Mouse (Mus musculus) left cerebral cortex, adult 8-10 months (tissue): ENCODE data around the gene Parvg. TPM values are rescaled to one million over a fixed set of nuclear protein-coding genes. Genes with fewer than 3 reads are reported as not detected.
"Not testable (repeated sequence)": the region's sequence is repeated elsewhere in the genome, so short reads cannot be mapped to it uniquely, and the experiment has no call there.

Source experiments
- DNase-seq, 2 experiments: peaks; one replicate each; pipeline ENCODE4 v3.0.0; 2022; ENCODE audit warnings: low spot score in 2 of 2
- total RNA-seq, 4 experiments: library from RNA; stranded (reverse); gene quantifications; 2 replicates each; pipeline ENCODE4 v1.2.4; 2022

Gene Parvg
- total RNA-seq: 10 to 100 TPM in 2 of 4 experiments, 1 to 10 TPM in 2; 7.8 to 14.1 (median 10.4) TPM

DNA sequence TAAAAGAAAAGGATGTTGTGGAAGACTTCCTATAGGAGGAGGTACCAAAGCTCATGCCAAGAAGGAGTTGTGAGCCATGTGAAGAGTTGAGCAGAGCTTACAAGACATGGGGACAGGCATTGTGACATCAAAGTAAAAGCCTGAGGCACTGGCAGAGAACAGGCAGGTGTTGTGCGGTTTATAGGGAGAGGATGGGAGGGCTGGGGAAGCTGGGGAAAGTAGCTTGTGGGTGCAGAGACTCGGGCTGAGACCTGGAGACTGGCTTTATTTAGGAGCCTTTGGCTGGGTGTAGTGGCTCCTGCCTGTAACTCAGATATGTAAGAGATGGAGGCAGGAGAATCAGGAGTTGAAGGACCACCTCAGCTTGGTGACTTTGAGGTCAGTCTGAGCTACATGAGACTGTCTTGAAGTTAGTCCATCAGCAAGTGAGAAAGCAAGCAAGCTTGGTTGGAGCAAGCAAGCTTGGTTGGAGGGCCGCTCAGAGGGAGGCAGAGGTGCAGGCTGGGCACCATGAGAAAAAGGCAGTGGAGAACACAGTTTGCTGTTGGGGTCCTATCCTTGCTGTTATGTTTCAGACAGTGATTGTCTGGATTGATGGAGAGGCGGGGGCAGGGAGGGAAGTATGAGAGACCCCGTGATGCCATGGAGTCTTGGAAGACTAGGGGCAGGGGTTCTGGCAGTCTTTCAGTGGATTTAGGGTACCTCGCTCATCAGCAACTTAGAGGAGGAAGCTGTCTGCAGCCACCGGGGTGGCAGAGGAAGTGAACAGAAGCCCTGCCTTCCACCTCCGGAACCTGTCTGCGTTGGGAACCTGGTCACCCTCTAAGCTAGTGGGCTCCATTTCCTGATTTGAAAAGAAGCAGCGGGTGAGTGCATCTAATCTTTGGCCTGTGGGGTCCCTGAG is at the start of gene Parvg:
Parvg (plus strand) TSS at position 61 of the 904 bp plus-strand sequence.
- DNase-seq: no peak

GRCm38 (mm10) chr15:84276066-84276465 is 47.8 kb upstream of the Parvg start:
- DNase-seq: no peak

DNA sequence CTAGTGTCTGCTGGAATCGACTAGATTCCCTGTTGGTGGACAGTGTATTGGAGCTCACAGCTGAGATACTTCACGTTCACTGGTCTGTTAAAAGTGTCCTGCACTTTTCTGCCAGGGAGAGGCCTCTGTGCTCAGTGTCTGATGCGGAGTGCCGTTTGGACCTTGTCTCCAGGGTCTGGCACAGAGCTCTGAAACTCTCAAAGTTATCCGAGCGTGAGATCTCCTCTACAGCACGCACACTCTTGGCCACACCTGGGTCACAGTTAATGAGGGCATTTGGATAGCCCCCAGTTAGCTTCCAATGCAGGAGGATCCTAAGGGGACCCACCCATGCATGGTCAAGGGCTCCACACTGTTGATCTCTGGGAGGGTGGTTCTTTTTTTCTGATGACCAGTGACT is 45.7 kb upstream of the Parvg start:
- no peak for DNase-seq

GRCm38 (mm10) chr15:84278656-84279055 is 45.2 kb upstream of the Parvg start:
- DNase-seq: no peak

- no peak for DNase-seq
Measured at GRCm38 (mm10) chr15:84280309-84280708, 43.5 kb upstream of the Parvg start.

GRCm38 (mm10) chr15:84280712-84281347 is 43.0 kb upstream of the Parvg start:
- DNase-seq: no peak

- no peak for DNase-seq
Measured at GRCm38 (mm10) chr15:84282206-84283085, 41.4 kb upstream of the Parvg start.

DNA sequence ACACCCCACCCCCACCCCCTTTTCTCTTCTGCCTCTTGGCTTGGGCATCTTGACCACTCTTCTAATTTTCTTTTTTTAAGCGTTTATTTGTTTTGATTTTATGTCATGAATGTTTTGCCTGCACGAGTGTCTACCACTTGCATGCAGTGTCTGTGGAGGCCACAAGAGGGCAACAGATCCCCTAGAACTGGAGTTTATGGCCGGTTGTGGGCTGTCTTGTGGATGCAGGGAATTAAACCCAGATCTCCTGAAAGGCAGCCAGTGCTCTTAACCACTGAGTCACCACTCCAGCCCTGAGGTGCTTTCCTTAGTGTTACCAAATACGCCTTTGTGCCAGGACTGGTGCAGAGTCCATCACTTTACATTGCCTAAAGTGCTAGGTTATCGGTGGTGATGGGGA is 39.8 kb upstream of the Parvg start:
- no peak for DNase-seq

DNA sequence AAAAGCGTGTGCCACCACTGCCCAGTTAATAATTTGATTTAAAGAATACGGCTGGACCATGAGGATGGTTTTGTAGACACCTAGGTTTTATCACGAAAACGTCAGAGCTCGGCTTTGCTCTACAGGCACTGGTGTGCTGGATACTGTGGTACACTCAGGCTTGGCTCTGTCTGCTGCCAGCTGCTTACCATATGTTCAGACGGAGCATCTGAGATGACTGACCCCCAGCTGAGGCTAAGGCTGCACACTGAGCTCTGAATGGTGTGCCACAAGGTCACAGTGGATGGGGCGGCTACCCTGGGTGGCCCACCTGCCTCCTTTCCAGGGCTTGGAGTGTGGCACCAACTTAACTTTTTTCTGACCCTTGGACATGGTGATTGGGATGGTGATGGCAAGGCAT is 38.4 kb upstream of the Parvg start:
- DNase-seq: no peak

DNA sequence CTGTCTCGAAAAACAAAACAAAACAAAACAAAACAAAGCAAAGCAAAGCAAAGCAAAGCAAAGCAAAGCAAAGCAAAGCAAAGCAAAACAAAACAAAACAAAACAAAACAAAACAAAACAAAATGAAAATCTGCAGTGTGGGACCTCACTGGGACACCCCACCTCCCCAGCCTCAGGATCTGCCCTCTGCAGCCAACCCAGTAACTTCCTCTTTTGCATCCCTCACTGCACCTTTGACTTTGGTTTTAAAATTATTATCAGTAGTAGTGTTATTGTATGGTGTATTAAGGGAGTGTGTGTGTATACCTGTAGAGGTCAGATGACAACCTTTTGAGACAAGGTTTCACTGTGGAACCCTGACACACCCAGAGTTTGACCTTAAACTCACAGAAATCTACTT is 34.9 kb upstream of the Parvg start:
- not testable (repeated sequence) for DNase-seq

DNA sequence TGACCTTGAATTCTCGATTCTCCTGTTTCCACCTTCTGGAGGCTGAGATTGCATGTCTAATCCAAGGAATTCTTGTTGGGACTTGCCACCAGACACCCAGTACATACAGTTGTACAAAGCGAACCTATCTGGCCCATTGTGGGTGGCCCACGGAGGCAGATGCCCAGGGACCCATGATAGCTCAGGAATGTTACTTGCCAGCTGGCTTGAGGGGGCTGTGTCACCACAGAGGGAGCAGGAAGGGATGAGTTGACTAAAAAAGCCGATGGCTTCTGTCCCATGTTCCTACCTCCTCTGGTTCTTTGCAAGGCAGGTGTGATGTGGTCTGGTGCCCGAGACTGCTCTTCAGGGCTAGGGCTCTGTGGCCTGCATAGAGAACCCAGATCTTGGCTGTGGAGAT is 32.7 kb upstream of the Parvg start:
- no peak for DNase-seq

- DNase-seq: no peak
Measured at GRCm38 (mm10) chr15:84293590-84293989, 30.2 kb upstream of the Parvg start.

- no peak for DNase-seq
Measured at GRCm38 (mm10) chr15:84294391-84294790, 29.4 kb upstream of the Parvg start.

DNA sequence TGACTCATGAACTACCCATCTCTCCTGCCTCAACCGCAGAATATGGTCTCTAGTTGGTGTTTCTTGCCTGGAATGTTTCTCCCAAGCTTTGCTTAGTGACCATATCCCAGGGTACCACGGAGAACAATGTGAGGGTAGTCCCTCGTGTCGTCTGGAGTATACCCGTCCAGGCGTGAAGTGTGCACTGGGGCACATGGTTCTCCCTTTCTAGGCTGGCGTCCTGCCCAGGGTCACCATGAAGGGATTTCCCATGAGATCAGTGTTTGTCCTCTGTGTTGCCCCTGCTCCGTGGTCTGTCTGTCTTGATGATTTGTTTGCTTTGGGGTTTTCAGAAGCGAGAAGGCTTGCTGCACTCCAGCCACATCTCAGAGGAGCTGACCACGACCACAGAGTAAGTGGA is 28.6 kb upstream of the Parvg start:
- no peak for DNase-seq

DNA sequence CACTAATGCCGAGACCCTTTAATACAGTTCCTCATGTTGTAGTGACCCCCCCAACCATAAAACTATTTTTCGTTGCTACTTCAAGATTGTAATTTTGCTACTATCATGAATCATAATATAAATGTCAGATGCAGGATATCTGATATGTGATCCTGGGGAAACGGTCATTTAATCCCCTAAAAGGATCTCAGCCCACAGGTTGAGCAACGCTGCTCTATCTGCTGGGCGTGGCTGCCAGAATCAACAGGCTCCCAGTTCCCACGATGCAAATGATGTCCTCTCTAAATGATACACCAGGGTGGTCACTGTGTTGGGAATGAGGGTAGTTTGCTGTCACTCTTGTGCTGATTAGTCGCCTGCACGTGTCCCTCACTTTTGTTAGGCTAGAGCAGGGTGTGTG is 26.4 kb upstream of the Parvg start:
- DNase-seq: no peak

DNA sequence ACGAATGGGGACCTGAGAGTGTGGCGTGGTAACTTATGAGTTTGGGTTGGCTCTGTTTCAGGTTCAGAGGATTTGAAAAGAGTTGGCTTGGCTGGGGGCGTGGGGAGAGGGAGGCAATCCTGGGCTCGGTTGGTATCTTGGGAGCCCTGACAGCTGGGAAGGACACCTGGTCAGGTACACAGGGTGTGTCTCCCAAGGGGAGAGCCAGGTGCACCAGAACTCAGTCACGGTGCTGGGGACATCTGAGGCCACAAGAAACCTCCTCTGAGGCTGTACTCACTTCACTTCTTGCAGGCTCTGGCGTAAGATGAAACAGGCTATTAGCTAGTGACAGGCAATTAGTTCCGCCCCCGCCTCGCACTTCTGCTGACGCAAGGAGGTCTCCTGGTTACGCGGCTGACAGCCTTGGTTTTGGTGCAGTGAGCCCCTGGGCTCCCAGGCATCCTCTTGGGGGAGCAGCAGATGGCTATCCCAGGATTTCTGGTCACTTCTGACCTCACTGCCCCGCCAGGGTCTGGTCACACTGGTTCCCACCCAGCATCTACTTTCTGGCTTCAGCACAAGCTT is 24.9 kb upstream of the Parvg start:
- DNase-seq: peak in 1 of 2 experiments; percentile 28

DNA sequence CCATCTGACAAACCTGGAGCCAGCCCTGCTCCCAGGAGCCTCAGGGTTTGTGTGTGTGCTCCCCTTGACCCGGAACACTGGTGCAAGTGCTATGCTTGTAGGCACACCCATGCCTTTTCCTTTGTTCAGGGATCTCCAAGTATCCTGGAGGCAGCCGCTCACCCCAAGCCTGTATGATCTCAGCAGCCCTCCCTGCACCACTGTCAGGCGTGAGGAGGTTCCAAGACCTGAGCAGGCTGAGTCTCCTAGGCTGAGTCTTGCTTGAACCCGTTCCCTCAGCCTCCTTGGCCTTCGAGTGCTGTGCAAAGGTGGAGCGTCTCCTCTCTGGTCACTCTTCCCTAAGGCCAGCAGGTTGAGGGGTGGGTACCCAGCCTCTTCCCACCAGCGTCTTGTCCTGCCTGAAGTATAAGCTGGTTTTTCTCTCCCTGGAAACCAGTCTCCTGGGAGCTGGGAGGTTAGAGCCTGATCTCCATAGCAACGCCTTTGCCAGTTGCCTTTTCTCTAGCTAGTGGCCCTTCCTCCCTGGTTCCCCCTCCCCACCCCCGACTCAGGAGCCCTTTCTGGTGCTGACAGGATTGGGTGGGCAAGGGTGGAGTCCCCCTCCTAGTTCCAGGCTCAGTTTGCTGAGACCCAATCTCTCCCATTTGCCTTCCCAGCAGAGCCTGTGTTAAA is 24.0 kb upstream of the Parvg start:
- DNase-seq: no peak

DNA sequence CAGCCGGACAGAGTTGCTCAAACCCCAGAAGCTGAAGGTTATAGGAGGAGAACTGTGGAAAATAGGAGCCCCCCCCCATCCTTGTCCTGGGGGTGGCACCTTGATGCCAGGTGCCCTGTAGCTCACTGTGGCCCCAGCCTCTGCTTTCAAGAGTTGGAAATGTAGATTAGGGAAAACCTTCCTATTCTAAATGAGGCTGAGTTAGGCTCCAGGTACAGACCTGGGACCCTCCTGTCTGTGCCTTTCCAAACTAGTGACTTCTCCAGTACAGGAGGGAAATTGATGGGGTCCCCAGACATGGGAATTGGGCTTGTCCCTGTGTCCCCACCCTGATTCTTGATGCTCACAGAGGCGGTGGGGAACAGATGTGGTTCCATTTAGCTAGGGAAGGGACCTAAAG is 23.2 kb upstream of the Parvg start:
- no peak for DNase-seq

GRCm38 (mm10) chr15:84301026-84301425 is 22.8 kb upstream of the Parvg start:
- DNase-seq: no peak

- DNase-seq: no peak
Measured at GRCm38 (mm10) chr15:84301641-84302420, 22.0 kb upstream of the Parvg start.
